Mouse (Mus musculus) megakaryocyte-erythroid progenitor cell, adult 5-6 weeks (primary cell): ENCODE data around the gene Tysnd1. TPM values are rescaled to one million over a fixed set of nuclear protein-coding genes. Genes with fewer than 3 reads are reported as not detected.

Experiments
- ATAC-seq: replicated peaks from 2 replicates; pipeline ENCODE4 v1.8.0; 2016; ENCODE audit warnings: mild to moderate bottlenecking, inconsistent platforms; ENCODE audit not compliant: severe bottlenecking, poor library complexity, low FRiP score, low TSS enrichment
- total RNA-seq, 2 experiments: library from RNA; stranded (forward) in 1 of 2; stranded (reverse) in 1 of 2; fragments of 200-1000, 215-1000 nt in 1 of 2; fragments of >200 nt in 1 of 2; fragmentation: Nextera tagmentation in 1 of 2; gene quantifications; 2 replicates each; pipeline ENCODE4 v1.2.3; 2014 to 2017

Gene Tysnd1
- total RNA-seq, 2 experiments from 2014 or later, result 25.7 to 31.8 TPM

GRCm38 (mm10) chr10:61729181-61729580, 33.9 kb downstream of the Tysnd1 start:
- no peak for ATAC-seq

GRCm38 (mm10) chr10:61730171-61730570, 34.9 kb downstream of the Tysnd1 start:
- ATAC-seq, result no peak

- ATAC-seq, result peak; percentile 68
Observed at GRCm38 (mm10) chr10:61734377-61734776, 39.1 kb downstream of the Tysnd1 start.

- no peak for ATAC-seq
Observed at GRCm38 (mm10) chr10:61736671-61737078, 41.4 kb downstream of the Tysnd1 start.

GRCm38 (mm10) chr10:61737537-61737936, 42.2 kb downstream of the Tysnd1 start:
- no peak for ATAC-seq

- ATAC-seq, result no peak
Observed at GRCm38 (mm10) chr10:61738126-61738525, 42.8 kb downstream of the Tysnd1 start.

- no peak for ATAC-seq
Observed at GRCm38 (mm10) chr10:61741306-61741705, 46.0 kb downstream of the Tysnd1 start.

GRCm38 (mm10) chr10:61741873-61742272, 46.6 kb downstream of the Tysnd1 start:
- ATAC-seq, result no peak

GRCm38 (mm10) chr10:61742336-61742735, 47.0 kb downstream of the Tysnd1 start:
- no peak for ATAC-seq

- ATAC-seq, result no peak
Observed at GRCm38 (mm10) chr10:61745133-61745532, 49.8 kb downstream of the Tysnd1 start.

- ATAC-seq, result no peak
Observed at GRCm38 (mm10) chr10:61747302-61747701, 52.0 kb downstream of the Tysnd1 start.

- no peak for ATAC-seq
Observed at GRCm38 (mm10) chr10:61750014-61750413, 54.7 kb downstream of the Tysnd1 start.

- ATAC-seq, result no peak
Observed at GRCm38 (mm10) chr10:61751534-61752219, 56.4 kb downstream of the Tysnd1 start.

Other genes starting within 250 kb of the Tysnd1 start
- 170 and 205 TPM in 2 replicates for gene Eif4ebp2, start 242.9 kb upstream of the Tysnd1 start, total RNA-seq (2014; fragmentation: Nextera tagmentation)
- 11.5 and 16.3 TPM in 2 replicates for gene Eif4ebp2, start 242.9 kb upstream of the Tysnd1 start, total RNA-seq (2017)
- 14.3 and 19.5 TPM in 2 replicates for gene Lrrc20, start 219.7 kb upstream of the Tysnd1 start, total RNA-seq (2014; fragmentation: Nextera tagmentation)
- gene Lrrc20, start 219.7 kb upstream of the Tysnd1 start, total RNA-seq (2017), result 8.0 and 10.9 TPM in 2 replicates
- not detected in 2 replicates for gene Npffr1, start 100.0 kb upstream of the Tysnd1 start, total RNA-seq (2014; fragmentation: Nextera tagmentation)
- gene Npffr1, start 100.0 kb upstream of the Tysnd1 start, total RNA-seq (2017), result not detected in 2 replicates
- gene Ppa1, start 47.0 kb upstream of the Tysnd1 start, total RNA-seq (2014; fragmentation: Nextera tagmentation), result 96.7 and 97.1 TPM in 2 replicates
- 183 and 211 TPM in 2 replicates for gene Ppa1, start 47.0 kb upstream of the Tysnd1 start, total RNA-seq (2017)
- gene Sar1a, start 15.2 kb upstream of the Tysnd1 start, total RNA-seq (2014; fragmentation: Nextera tagmentation), result 85.6 and 97.9 TPM in 2 replicates
- gene Sar1a, start 15.2 kb upstream of the Tysnd1 start, total RNA-seq (2017), result 108 and 119 TPM in 2 replicates
- 2.3 and 2.4 TPM in 2 replicates for gene Aifm2, start 19.7 kb downstream of the Tysnd1 start, total RNA-seq (2014; fragmentation: Nextera tagmentation)
- gene Aifm2, start 19.7 kb downstream of the Tysnd1 start, total RNA-seq (2017), result 3.3 and 6.8 TPM in 2 replicates
- gene H2afy2, start 88.6 kb downstream of the Tysnd1 start, total RNA-seq (2014; fragmentation: Nextera tagmentation), result not detected in 2 replicates
- gene H2afy2, start 88.6 kb downstream of the Tysnd1 start, total RNA-seq (2017), result not detected in 2 replicates